ENCODE assay signal across 21 mouse cellular contexts in the genomic region with DNA sequence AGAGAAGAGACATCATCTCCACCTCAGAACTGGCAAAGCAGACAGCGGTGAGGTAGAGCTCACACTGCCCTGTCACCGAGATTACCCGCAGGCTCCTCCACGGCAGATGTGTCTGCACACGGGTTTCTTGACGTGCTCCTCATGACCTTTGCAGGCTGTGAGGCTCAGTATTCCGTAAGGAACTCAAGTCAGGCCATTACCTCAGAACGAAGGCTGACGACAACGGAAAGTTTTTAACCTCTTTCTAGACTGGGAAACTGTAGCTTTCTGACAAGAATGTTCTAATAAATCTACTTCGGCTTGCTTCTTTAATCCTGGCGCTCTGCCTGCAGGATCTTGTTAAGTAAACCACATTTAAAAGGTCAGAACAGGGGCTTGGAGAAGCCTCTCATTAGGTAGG. TPM values are rescaled to one million over a fixed set of nuclear protein-coding genes. Genes with fewer than 3 reads are reported as not detected.
A peak's percentile ranks its signal among the peaks of the same experiment; 100 is the strongest.
DNase-seq lines count a peak whose midpoint lies in the region; ATAC-seq and TF ChIP-seq lines count a peak whose summit lies in the region.
"Had no signal": no experiment of that assay in that cellular context is flagged by ENCODE, and none has a peak within 500 bp of the region (broad histone marks: within the 10 kb centered on the region; RNA-seq: fewer than 3 reads in every experiment).

No protein-coding gene starts in this region.

- H3K27ac ChIP-seq in kidney, postnatal 0 days = no peak overlapping the region; the same call in 1 of the 2 replicates
- no peak overlapping the region for H3K27ac ChIP-seq in limb, embryonic 14.5 days (replicated peaks; ENCODE audit: low read depth, low read length)
- H3K27ac ChIP-seq: embryonic facial prominence, embryonic 15.5 days; forebrain, embryonic 10.5 days; gastrocnemius, adult 2 months; hindbrain, embryonic 10.5 days; hindbrain, embryonic 14.5 days; intestine, embryonic 15.5 days had no signal

- no peak overlapping the region for H3K9ac ChIP-seq in kidney, postnatal 0 days (ENCODE audit: low read depth, low read length)
- no peak overlapping the region for H3K9ac ChIP-seq in limb, embryonic 14.5 days (ENCODE audit: low read depth, low read length, severe bottlenecking)
- H3K9ac ChIP-seq: embryonic facial prominence, embryonic 15.5 days; heart, embryonic 12.5 days; hindbrain, embryonic 14.5 days; intestine, embryonic 15.5 days had no signal

- peak; percentile 30 for DNase-seq in adrenal gland, postnatal 10 days
- DNase-seq in adrenal gland, adult 18-20 months (ENCODE audit: low spot score in 2 of 2) = no peak
- peak; percentile 46 for DNase-seq in kidney, postnatal 0 days (ENCODE audit: low spot score)
- no peak for DNase-seq in kidney, postnatal 25 days
- DNase-seq in adipocyte (ENCODE audit: low spot score) = peak; percentile 58
- DNase-seq in limb, embryonic 14.5 days (ENCODE audit: low spot score) = peak; percentile 39
- no peak for DNase-seq in embryo, embryonic 10 days (ENCODE audit: low spot score)
- no peak for DNase-seq in lung, postnatal 25 days (ENCODE audit: low spot score)
- DNase-seq: cerebellum, adult 11-12 months; cerebellum, adult 9-10 months; cerebellum, postnatal 25 days; gastrocnemius, adult 2 months; gastrocnemius, postnatal 25 days had no signal

- no peaks in the 10 kb centered on the region for H3K4me1 ChIP-seq in kidney, postnatal 0 days (replicated peaks; ENCODE audit: insufficient read depth, low read length)
- H3K4me1 ChIP-seq in limb, embryonic 14.5 days (ENCODE audit: control insufficient read depth, insufficient read depth, low read length) = peaks cover 17% of the 10 kb centered on the region
- H3K4me1 ChIP-seq: embryonic facial prominence, embryonic 15.5 days; forebrain, embryonic 10.5 days; heart, embryonic 12.5 days; hindbrain, embryonic 10.5 days; intestine, embryonic 15.5 days had no signal

- H3K36me3 ChIP-seq in kidney, postnatal 0 days (ENCODE audit: insufficient read depth, low read length) = no peaks in the 10 kb centered on the region
- H3K36me3 ChIP-seq in limb, embryonic 14.5 days (ENCODE audit: control insufficient read depth, insufficient read depth, low read length) = no peaks in the 10 kb centered on the region
- H3K36me3 ChIP-seq: embryonic facial prominence, embryonic 15.5 days; forebrain, embryonic 10.5 days; heart, embryonic 12.5 days; hindbrain, embryonic 10.5 days; intestine, embryonic 15.5 days had no signal

- no peak for TF ChIP-seq POLR2A in limb, embryonic 14.5 days (IDR thresholded peaks at IDR 0.05; ENCODE audit: borderline replicate concordance, extremely low read depth, insufficient read depth, insufficient read length)

- no peaks in the 10 kb centered on the region for H3K27me3 ChIP-seq in kidney, postnatal 0 days (ENCODE audit: insufficient read depth, low read length)
- no peaks in the 10 kb centered on the region for H3K27me3 ChIP-seq in limb, embryonic 14.5 days (ENCODE audit: control insufficient read depth, insufficient read depth, low read length)
- H3K27me3 ChIP-seq: embryonic facial prominence, embryonic 15.5 days; heart, embryonic 12.5 days; intestine, embryonic 15.5 days had no signal

- H3K4me2 ChIP-seq in kidney, postnatal 0 days (ENCODE audit: low read length) = 0 out of 2 replicates have a peak overlapping the region, but pooled peaks have one; percentile 13
- no peak overlapping the region for H3K4me2 ChIP-seq in limb, embryonic 14.5 days (replicated peaks; ENCODE audit: low read depth, low read length, severe bottlenecking)
- H3K4me2 ChIP-seq: embryonic facial prominence, embryonic 15.5 days; heart, embryonic 12.5 days; hindbrain, embryonic 14.5 days; intestine, embryonic 15.5 days had no signal

- TF ChIP-seq CTCF in kidney, postnatal 0 days (IDR thresholded peaks at IDR 0.05; ENCODE audit: low read depth) = no peak

- H3K4me3 ChIP-seq in kidney, postnatal 0 days (replicated peaks; ENCODE audit: low read depth, low read length) = no peak overlapping the region
- no peak overlapping the region for H3K4me3 ChIP-seq in limb, embryonic 14.5 days (replicated peaks; ENCODE audit: low read length)
- H3K4me3 ChIP-seq: embryonic facial prominence, embryonic 15.5 days; erythroblast, embryonic 14.5 days; forebrain, embryonic 10.5 days; gastrocnemius, adult 2 months; heart, embryonic 12.5 days; hindbrain, embryonic 10.5 days; intestine, embryonic 15.5 days had no signal

- H3K9me3 ChIP-seq in kidney, postnatal 0 days (replicated peaks; ENCODE audit: low read length) = no peaks in the 10 kb centered on the region
- no peaks in the 10 kb centered on the region for H3K9me3 ChIP-seq in limb, embryonic 14.5 days (ENCODE audit: control insufficient read depth, low read length)
- H3K9me3 ChIP-seq: embryonic facial prominence, embryonic 15.5 days; forebrain, embryonic 10.5 days; heart, embryonic 12.5 days; hindbrain, embryonic 10.5 days; intestine, embryonic 15.5 days had no signal

- ATAC-seq in kidney, postnatal 0 days (replicated peaks; ENCODE audit: low FRiP score, low read depth) = no peak
- ATAC-seq in limb, embryonic 14.5 days (ENCODE audit: low FRiP score, low read depth) = no peak
- ATAC-seq: forebrain, embryonic 14.5 days; intestine, embryonic 15.5 days had no signal

- WGBS in kidney, postnatal 0 days = 27% methylated on average over 12 of the region's 12 CpGs
- 11% methylated on average over 12 of the region's 12 CpGs for WGBS in limb, embryonic 14.5 days

RNA-seq across cellular contexts. Expression of gene Ap4e1, which starts 15.8 kb away (rescaled TPM):
- 10 to 100 TPM in 1 of 2 experiments, 1 to 10 TPM in 1; 8.9 to 12.8 TPM for total RNA-seq in adrenal gland, postnatal 10 days (2021)
- total RNA-seq in adrenal gland, adult 18-20 months (2021) = 1 to 10 TPM; 8.1 to 8.2 TPM
- 4.2 and 4.8 TPM in 2 replicates for polyA plus RNA-seq in kidney, postnatal 0 days (2015; fragmentation: Nextera tagmentation; extraction: Ambion mirVana)
- 10.6 and 12.1 TPM in 2 replicates for polyA plus RNA-seq in limb, embryonic 14.5 days (2012; rRNA removed)
- 8.9 and 9.5 TPM in 2 replicates for polyA plus RNA-seq in limb, embryonic 14.5 days (2014; fragmentation: Nextera tagmentation; extraction: Ambion mirVana)

RNA-seq across cellular contexts. Expression of gene Sppl2a, which starts 59.7 kb away (rescaled TPM):
- total RNA-seq in adrenal gland, postnatal 10 days (2021) = 10 to 100 TPM; 60.4 to 67.2 TPM
- 10 to 100 TPM; 80.9 to 81.2 TPM for total RNA-seq in adrenal gland, adult 18-20 months (2021)
- polyA plus RNA-seq in kidney, postnatal 0 days (2015; fragmentation: Nextera tagmentation; extraction: Ambion mirVana) = 42.4 and 47.8 TPM in 2 replicates
- 35.9 and 42.1 TPM in 2 replicates for polyA plus RNA-seq in limb, embryonic 14.5 days (2012; rRNA removed)
- polyA plus RNA-seq in limb, embryonic 14.5 days (2014; fragmentation: Nextera tagmentation; extraction: Ambion mirVana) = 63.3 and 65.4 TPM in 2 replicates

Comparison
In these comparisons a context has a peak if more than half of its experiments do, and no peak if none do; other contexts are left out.
1. DNase-seq: peak in adrenal gland, postnatal 10 days (single experiment), kidney, postnatal 0 days (single experiment), adipocyte (single experiment) and limb, embryonic 14.5 days (single experiment); none in adrenal gland, adult 18-20 months (0 of 2), kidney, postnatal 25 days (0 of 2), embryo, embryonic 10 days (single experiment) and lung, postnatal 25 days (single experiment).